Mouse (Mus musculus): ENCODE measurements around the gene Osbpl2.

DNA sequence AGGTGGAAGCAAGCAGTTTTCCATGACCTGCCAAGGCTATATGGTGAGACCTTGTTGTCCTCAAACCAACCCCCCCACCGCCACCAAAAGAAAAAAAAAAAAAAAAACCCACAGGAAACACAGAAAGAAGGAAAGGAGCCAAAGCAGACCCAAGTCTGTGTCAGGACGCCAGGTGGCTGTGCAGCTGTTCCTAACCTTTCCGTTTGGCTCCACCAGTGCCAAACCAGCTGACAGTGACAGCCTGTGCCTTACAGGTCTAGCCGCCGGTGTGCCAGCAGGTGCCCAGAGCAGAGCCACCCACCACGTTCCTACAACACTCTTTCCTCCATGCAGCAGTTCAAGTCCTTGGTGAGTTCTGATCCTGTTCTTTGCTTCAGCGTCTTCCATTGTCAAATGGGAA lies 46.2 kb upstream of the Osbpl2 start:
- TF ChIP-seq CTCF (IDR thresholded peaks at IDR 0.05; ENCODE audit: low read depth) (no peak), EP300 (optimal IDR thresholded peaks at IDR 0.05) (no peak)

Measured in stomach, postnatal 0 days (tissue).